Mouse (Mus musculus) E14TG2a.4 (cell line): ENCODE measurements around the gene Bola2.

ENCODE experiments used
- H3K27me3 ChIP-seq: 2 replicates; pipeline ENCODE4 v1.6.1; 2014; ENCODE audit warnings: low read length, control low read depth; ENCODE audit not compliant: insufficient read depth
- H3K36me3 ChIP-seq: 2 replicates; pipeline ENCODE4 v1.6.1; 2014; ENCODE audit warnings: low read length, control low read depth; ENCODE audit not compliant: insufficient read depth
- H3K4me1 ChIP-seq: replicated peaks from 2 replicates; pipeline ENCODE4 v1.6.1; 2014; ENCODE audit warnings: low read depth, low read length, control low read depth
- H3K4me3 ChIP-seq: replicated peaks from 2 replicates; pipeline ENCODE4 v1.5.1; 2014; ENCODE audit warnings: mild to moderate bottlenecking, low read length
- H3K9me3 ChIP-seq: 2 replicates; pipeline ENCODE4 v1.6.1; 2014; ENCODE audit warnings: low read length, control low read depth
- CTCF ChIP-seq: conservative IDR thresholded peaks from 2 replicates; pipeline ENCODE4 v1.5.1; 2014; ENCODE audit warnings: low read length
- NANOG ChIP-seq: IDR thresholded peaks from 2 replicates; pipeline ENCODE4 v1.6.1; 2014; ENCODE audit warnings: borderline replicate concordance, low read length, mixed read lengths
- POU5F1 ChIP-seq: IDR thresholded peaks from 2 replicates; pipeline ENCODE4 v1.6.1; 2014; ENCODE audit warnings: low read length, borderline replicate concordance

The Bola2 gene

GRCm38 (mm10) chr7:126692426-126692825 is 2.8 kb upstream of the Bola2 start:
- TF ChIP-seq NANOG (no peak), POU5F1 (no peak), CTCF (no peak)
- no peaks in the 10 kb centered on the region for H3K27me3 ChIP-seq
- peaks cover 46% of the 10 kb centered on the region for H3K4me1 ChIP-seq
- peaks cover 53% of the 10 kb centered on the region for H3K36me3 ChIP-seq
- H3K4me3 ChIP-seq: peak overlapping the region; percentile 66
- no peaks in the 10 kb centered on the region for H3K9me3 ChIP-seq

GRCm38 (mm10) chr7:126693256-126693655 is 1.9 kb upstream of the Bola2 start:
- no peaks in the 10 kb centered on the region for H3K27me3 ChIP-seq
- H3K4me3 ChIP-seq: peak overlapping the region; percentile 98; the same call in 1 of the 2 replicates
- no peaks in the 10 kb centered on the region for H3K9me3 ChIP-seq
- peaks cover 61% of the 10 kb centered on the region for H3K36me3 ChIP-seq
- peaks cover 54% of the 10 kb centered on the region for H3K4me1 ChIP-seq
- TF ChIP-seq CTCF (peak; percentile 94), NANOG (no peak)

GRCm38 (mm10) chr7:126693781-126694180 is 1.4 kb upstream of the Bola2 start:
- H3K9me3 ChIP-seq: no peaks in the 10 kb centered on the region
- H3K4me3 ChIP-seq: peak overlapping the region; percentile 98
- TF ChIP-seq NANOG (no peak), CTCF (no peak), POU5F1 (no peak)
- H3K36me3 ChIP-seq: peaks cover 65% of the 10 kb centered on the region
- no peaks in the 10 kb centered on the region for H3K27me3 ChIP-seq
- peaks cover 57% of the 10 kb centered on the region for H3K4me1 ChIP-seq

GRCm38 (mm10) chr7:126694441-126695051 is 655 bp upstream of the Bola2 start:
- Histone ChIP-seq H3K27me3 (no peaks in the 10 kb centered on the region), H3K9me3 (no peaks in the 10 kb centered on the region), H3K36me3 (peaks cover 65% of the 10 kb centered on the region), H3K4me1 (peaks cover 65% of the 10 kb centered on the region), H3K4me3 (peak overlapping the region; percentile 98)
- TF ChIP-seq POU5F1 (no peak), CTCF (no peak), NANOG (no peak)

GRCm38 (mm10) chr7:126695631-126696207 is 518 bp downstream of the Bola2 start, which contains the start of gene Slx1b:
Gene Slx1b (minus strand): TSS chr7:126695784.
- H3K9me3 ChIP-seq: no peaks in the 10 kb centered on the region
- TF ChIP-seq NANOG: no peak
- no peak for TF ChIP-seq POU5F1
- peak; percentile 98 for TF ChIP-seq CTCF

GRCm38 (mm10) chr7:126696303-126696702 is 1.1 kb downstream of the Bola2 start:
- no peaks in the 10 kb centered on the region for H3K9me3 ChIP-seq
- no peaks in the 10 kb centered on the region for H3K27me3 ChIP-seq
- peaks cover 78% of the 10 kb centered on the region for H3K4me1 ChIP-seq
- TF ChIP-seq NANOG (no peak), POU5F1 (no peak), CTCF (no peak)
- peaks cover 61% of the 10 kb centered on the region for H3K36me3 ChIP-seq
- peak overlapping the region; percentile 98 for H3K4me3 ChIP-seq

More at GRCm38 (mm10) chr7:126695631-126696207, 518 bp downstream of the Bola2 start, which contains the start of gene Slx1b:
- H3K4me3 ChIP-seq: peak within 1 kb of the TSS; percentile 98
- H3K4me1 ChIP-seq: peaks cover 74% of the 10 kb centered on the region
- H3K27me3 ChIP-seq: no peaks in the 10 kb centered on the region
- peaks cover 66% of the 10 kb centered on the region for H3K36me3 ChIP-seq

- peaks cover 5% of the 10 kb centered on the region for H3K27me3 ChIP-seq
Observed at GRCm38 (mm10) chr7:126696886-126697285, 1.7 kb downstream of the Bola2 start.

GRCm38 (mm10) chr7:126697838-126698237 is 2.6 kb downstream of the Bola2 start:
- TF ChIP-seq CTCF: no peak
- TF ChIP-seq NANOG: no peak
- Histone ChIP-seq H3K4me3 (no peak overlapping the region), H3K27me3 (peaks cover 15% of the 10 kb centered on the region), H3K4me1 (peaks cover 77% of the 10 kb centered on the region), H3K36me3 (peaks cover 45% of the 10 kb centered on the region), H3K9me3 (no peaks in the 10 kb centered on the region)

More at GRCm38 (mm10) chr7:126696886-126697285, 1.7 kb downstream of the Bola2 start:
- peaks cover 55% of the 10 kb centered on the region for H3K36me3 ChIP-seq
- peaks cover 79% of the 10 kb centered on the region for H3K4me1 ChIP-seq
- H3K4me3 ChIP-seq: peak overlapping the region; percentile 98
- no peak for TF ChIP-seq POU5F1
- no peak for TF ChIP-seq CTCF
- TF ChIP-seq NANOG: no peak
- H3K9me3 ChIP-seq: no peaks in the 10 kb centered on the region
